14 mouse cellular contexts compared by ENCODE assay signal in genomic region chr8:80029631-80030030, GRCm38 (mm10). TPM values are rescaled to one million over a fixed set of nuclear protein-coding genes. Genes with fewer than 3 reads are reported as not detected.
"Had no signal": no experiment of that assay in that cellular context is flagged by ENCODE, and none has a peak within 500 bp of the region (broad histone marks: within the 10 kb centered on the region; RNA-seq: fewer than 3 reads in every experiment).

No protein-coding gene starts in this region.

- H3K9ac ChIP-seq: limb, embryonic 13.5 days; liver, embryonic 14.5 days; midbrain, embryonic 13.5 days; neural tube, embryonic 15.5 days; stomach, embryonic 15.5 days had no signal

- H3K4me1 ChIP-seq: stomach, embryonic 15.5 days had no signal

- H3K27me3 ChIP-seq: limb, embryonic 13.5 days; neural tube, embryonic 15.5 days; stomach, embryonic 15.5 days had no signal

- ATAC-seq: midbrain, embryonic 13.5 days had no signal

- H3K9me3 ChIP-seq: limb, embryonic 13.5 days; midbrain, embryonic 13.5 days; neural tube, embryonic 15.5 days; stomach, embryonic 15.5 days had no signal

- H3K4me3 ChIP-seq: limb, embryonic 13.5 days; midbrain, embryonic 13.5 days; myocyte; neural tube, embryonic 15.5 days; stomach, embryonic 15.5 days had no signal

- H3K27ac ChIP-seq: limb, embryonic 13.5 days; liver, embryonic 14.5 days; midbrain, embryonic 13.5 days; neural tube, embryonic 15.5 days; stomach, embryonic 15.5 days had no signal

- DNase-seq: kidney, postnatal 36 days; layer of hippocampus, adult 9-11 months; layer of hippocampus, postnatal 36 days; lung, adult 18-20 months; retina, postnatal 1 day; right cerebral cortex, postnatal 4 days; thymus, postnatal 14 days had no signal

- H3K4me2 ChIP-seq: limb, embryonic 13.5 days; midbrain, embryonic 13.5 days; neural tube, embryonic 15.5 days; stomach, embryonic 15.5 days had no signal

- H3K36me3 ChIP-seq: limb, embryonic 13.5 days; midbrain, embryonic 13.5 days; neural tube, embryonic 15.5 days; stomach, embryonic 15.5 days had no signal

RNA-seq across cellular contexts. Expression of gene Hhip, which starts 28.2 kb away (rescaled TPM):
- total RNA-seq: megakaryocyte-erythroid progenitor cell, adult 5-6 weeks had no signal
